Mouse (Mus musculus) MEL (cell line): ENCODE data around the gene Supt4a. TPM values are rescaled to one million over a fixed set of nuclear protein-coding genes. Genes with fewer than 3 reads are reported as not detected.

Source experiments
- DNase-seq: peaks from one replicate; pipeline ENCODE4 v3.0.0; 2011; ENCODE audit warnings: low read depth, low spot score
- H3K27ac ChIP-seq: 2 replicates; pipeline ENCODE4 v1.5.1; 2012; ENCODE audit warnings: low read depth, mild to moderate bottlenecking, control low read depth, low read length, moderate library complexity; ENCODE audit not compliant: control insufficient read depth
- H3K27me3 ChIP-seq, 2 experiments: fragments of 150-350 bp in 1 of 2; sonication (generic) in 1 of 2; 2 replicates each; pipeline ENCODE4 v1.6.1; 2012; ENCODE audit warnings: low read length in 2 of 2, mild to moderate bottlenecking in 2 of 2, improper control_type of control experiment in 1 of 2, moderate library complexity in 1 of 2; ENCODE audit not compliant: insufficient read depth in 2 of 2, control insufficient read depth in 1 of 2
- H3K36me3 ChIP-seq, 2 experiments: 2 replicates each; pipeline ENCODE4 v1.6.1; 2012 to 2014; ENCODE audit warnings: low read length in 2 of 2, improper control_type of control experiment in 1 of 2, inconsistent platforms in 1 of 2, mild to moderate bottlenecking in 1 of 2; ENCODE audit not compliant: insufficient read depth in 2 of 2, control insufficient read depth in 1 of 2
- H3K4me1 ChIP-seq, 2 experiments: fragments of 150-350 bp in 1 of 2; sonication (generic) in 1 of 2; 2 replicates each; pipeline ENCODE4 v1.6.1; 2012; ENCODE audit warnings: low read length in 2 of 2, improper control_type of control experiment in 1 of 2, mild to moderate bottlenecking in 1 of 2; ENCODE audit not compliant: insufficient read depth in 2 of 2, control insufficient read depth in 1 of 2
- H3K4me3 ChIP-seq, 2 experiments: fragments of 150-350 bp in 1 of 2; sonication (generic) in 1 of 2; 2 replicates each; pipeline ENCODE4 v1.5.1; 2012; ENCODE audit warnings: low read depth in 2 of 2, low read length in 2 of 2, mild to moderate bottlenecking in 2 of 2, moderate library complexity in 2 of 2, control low read depth in 1 of 2, improper control_type of control experiment in 1 of 2; ENCODE audit not compliant: control insufficient read depth in 1 of 2, insufficient read depth in 1 of 2
- H3K79me2 ChIP-seq: 2 replicates; pipeline ENCODE4 v1.6.1; 2012; ENCODE audit warnings: mild to moderate bottlenecking, low read length, moderate library complexity; ENCODE audit not compliant: control insufficient read depth, poor library complexity, insufficient read depth
- H3K9ac ChIP-seq: 2 replicates; pipeline ENCODE4 v1.6.1; 2012; ENCODE audit warnings: low read depth, mild to moderate bottlenecking, control low read depth, low read length, moderate library complexity; ENCODE audit not compliant: control insufficient read depth, poor library complexity, severe bottlenecking
- H3K9me3 ChIP-seq: fragments of 150-350 bp; sonication (generic); replicated peaks from 2 replicates; pipeline ENCODE4 v1.6.1; 2012; ENCODE audit warnings: mild to moderate bottlenecking, low read length, improper control_type of control experiment, moderate library complexity; ENCODE audit not compliant: insufficient read depth
- BHLHE40 ChIP-seq: IDR thresholded peaks from 2 replicates; pipeline ENCODE4 v1.6.1; 2012; ENCODE audit warnings: low read depth, mild to moderate bottlenecking, inconsistent platforms, low read length, improper control_type of control experiment, borderline replicate concordance
- CHD1 ChIP-seq: IDR thresholded peaks from 2 replicates; pipeline ENCODE4 v1.6.1; 2012; ENCODE audit warnings: low read depth, mild to moderate bottlenecking, inconsistent platforms, low read length, improper control_type of control experiment
- CHD2 ChIP-seq: IDR thresholded peaks from 2 replicates; pipeline ENCODE4 v1.6.1; 2011; ENCODE audit warnings: low read length, improper control_type of control experiment
- CTCF ChIP-seq, 3 experiments: IDR thresholded peaks in 2 of 3; conservative IDR thresholded peaks in 1 of 3; 2 replicates each; pipeline ENCODE4 v1.5.1; 2011 to 2012; ENCODE audit warnings: low read length in 3 of 3, low read depth in 2 of 3, mild to moderate bottlenecking in 2 of 3, improper control_type of control experiment in 1 of 3, inconsistent platforms in 1 of 3, mixed read lengths in 1 of 3, moderate library complexity in 1 of 3; ENCODE audit not compliant: control insufficient read depth in 1 of 3, insufficient read depth in 1 of 3, poor library complexity in 1 of 3, severe bottlenecking in 1 of 3
- E2F4 ChIP-seq: IDR thresholded peaks from 2 replicates; pipeline ENCODE4 v1.6.1; 2011; ENCODE audit warnings: low read depth, low read length, improper control_type of control experiment, borderline replicate concordance
- EP300 ChIP-seq, 2 experiments: IDR thresholded peaks; 2 replicates each; pipeline ENCODE4 v1.6.1; 2011; ENCODE audit warnings: improper control_type of control experiment in 2 of 2, low read length in 2 of 2, low read depth in 1 of 2, mild to moderate bottlenecking in 1 of 2
- ETS1 ChIP-seq: IDR thresholded peaks from 2 replicates; pipeline ENCODE4 v1.6.1; 2012; ENCODE audit warnings: low read depth, mild to moderate bottlenecking, inconsistent platforms, low read length, improper control_type of control experiment, moderate library complexity
- GATA1 ChIP-seq: IDR thresholded peaks from 2 replicates; pipeline ENCODE4 v1.6.1; 2011; ENCODE audit warnings: low read depth, low read length, improper control_type of control experiment
- HCFC1 ChIP-seq: IDR thresholded peaks from 2 replicates; pipeline ENCODE4 v1.6.1; 2012; ENCODE audit warnings: low read depth, mild to moderate bottlenecking, inconsistent platforms, low read length, improper control_type of control experiment, moderate library complexity
- KAT2A ChIP-seq: conservative IDR thresholded peaks from 2 replicates; pipeline ENCODE4 v1.6.1; 2012; ENCODE audit warnings: low read depth, low read length, improper control_type of control experiment, inconsistent platforms
- MAFK ChIP-seq: IDR thresholded peaks from 2 replicates; pipeline ENCODE4 v1.6.1; 2011; ENCODE audit warnings: low read depth, mild to moderate bottlenecking, low read length, improper control_type of control experiment, borderline replicate concordance
- MAX ChIP-seq: IDR thresholded peaks from 2 replicates; pipeline ENCODE4 v1.6.1; 2011; ENCODE audit warnings: low read length, improper control_type of control experiment
- MAZ ChIP-seq: IDR thresholded peaks from 2 replicates; pipeline ENCODE4 v1.6.1; 2012; ENCODE audit warnings: low read depth, mild to moderate bottlenecking, inconsistent platforms, low read length, improper control_type of control experiment
- MXI1 ChIP-seq: IDR thresholded peaks from 2 replicates; pipeline ENCODE4 v1.6.1; 2011; ENCODE audit warnings: mild to moderate bottlenecking, low read depth, low read length, improper control_type of control experiment
- MYB ChIP-seq: IDR thresholded peaks from 2 replicates; pipeline ENCODE4 v1.6.1; 2011; ENCODE audit warnings: mild to moderate bottlenecking, low read depth, low read length, improper control_type of control experiment
- MYC ChIP-seq: IDR thresholded peaks from 2 replicates; pipeline ENCODE4 v1.6.1; 2011; ENCODE audit warnings: low read depth, mild to moderate bottlenecking, low read length, improper control_type of control experiment, moderate library complexity
- NELFE ChIP-seq: IDR thresholded peaks from 2 replicates; pipeline ENCODE4 v1.6.1; 2011; ENCODE audit warnings: low read depth, low read length, improper control_type of control experiment
- NRF1 ChIP-seq: IDR thresholded peaks from 2 replicates; pipeline ENCODE4 v1.6.1; 2014; ENCODE audit warnings: low read depth, mild to moderate bottlenecking, inconsistent platforms, low read length, improper control_type of control experiment, moderate library complexity; ENCODE audit not compliant: poor library complexity, insufficient read depth, severe bottlenecking
- POLR2A ChIP-seq, 2 experiments: IDR thresholded peaks; 2 replicates each; pipeline ENCODE4 v1.6.1; 2011 to 2012; ENCODE audit warnings: low read length in 2 of 2, mild to moderate bottlenecking in 2 of 2, control low read depth in 1 of 2, improper control_type of control experiment in 1 of 2, low read depth in 1 of 2, moderate library complexity in 1 of 2; ENCODE audit not compliant: control insufficient read depth in 1 of 2, insufficient read depth in 1 of 2, poor library complexity in 1 of 2
- POLR2AphosphoS2 ChIP-seq: IDR thresholded peaks from 2 replicates; pipeline ENCODE4 v1.6.1; 2011; ENCODE audit warnings: low read length, improper control_type of control experiment
- POLR2AphosphoS5 ChIP-seq: IDR thresholded peaks from 2 replicates; pipeline ENCODE4 v1.6.1; 2012; ENCODE audit warnings: low read depth, borderline replicate concordance, mild to moderate bottlenecking, inconsistent platforms, low read length, moderate library complexity, mixed read lengths
- RAD21 ChIP-seq: IDR thresholded peaks from 2 replicates; pipeline ENCODE4 v1.6.1; 2011; ENCODE audit warnings: mild to moderate bottlenecking, low read depth, low read length, improper control_type of control experiment
- RCOR1 ChIP-seq: IDR thresholded peaks from 2 replicates; pipeline ENCODE4 v1.6.1; 2012; ENCODE audit warnings: low read depth, mild to moderate bottlenecking, inconsistent platforms, low read length, improper control_type of control experiment
- SIN3A ChIP-seq: IDR thresholded peaks from 2 replicates; pipeline ENCODE4 v1.6.1; 2012; ENCODE audit warnings: low read length, improper control_type of control experiment, inconsistent platforms
- SMC3 ChIP-seq: IDR thresholded peaks from 2 replicates; pipeline ENCODE4 v1.6.1; 2011; ENCODE audit warnings: low read depth, low read length, improper control_type of control experiment
- TAL1 ChIP-seq: IDR thresholded peaks from 2 replicates; pipeline ENCODE4 v1.6.1; 2012; ENCODE audit warnings: mild to moderate bottlenecking, inconsistent platforms, low read length, moderate library complexity, mixed read lengths
- TCF12 ChIP-seq: IDR thresholded peaks from 2 replicates; pipeline ENCODE4 v1.6.1; 2014; ENCODE audit warnings: low read depth, mild to moderate bottlenecking, inconsistent platforms, low read length, improper control_type of control experiment, moderate library complexity
- UBTF ChIP-seq: IDR thresholded peaks from 2 replicates; pipeline ENCODE4 v1.6.1; 2012; ENCODE audit warnings: low read depth, mild to moderate bottlenecking, inconsistent platforms, low read length, improper control_type of control experiment, moderate library complexity, borderline replicate concordance; ENCODE audit not compliant: insufficient read depth
- USF1 ChIP-seq: IDR thresholded peaks from 2 replicates; pipeline ENCODE4 v1.6.1; 2014; ENCODE audit warnings: low read depth, mild to moderate bottlenecking, inconsistent platforms, low read length, improper control_type of control experiment, moderate library complexity
- USF2 ChIP-seq, 2 experiments: IDR thresholded peaks; 2 replicates each; pipeline ENCODE4 v1.6.1; 2011 to 2012; ENCODE audit warnings: improper control_type of control experiment in 2 of 2, low read length in 2 of 2, borderline replicate concordance in 1 of 2, inconsistent platforms in 1 of 2, low read depth in 1 of 2, mild to moderate bottlenecking in 1 of 2; ENCODE audit not compliant: insufficient read depth in 1 of 2
- ZKSCAN1 ChIP-seq: IDR thresholded peaks from 2 replicates; pipeline ENCODE4 v1.6.1; 2012; ENCODE audit warnings: low read depth, mild to moderate bottlenecking, inconsistent platforms, low read length, improper control_type of control experiment, moderate library complexity
- ZNF384 ChIP-seq: IDR thresholded peaks from 2 replicates; pipeline ENCODE4 v1.6.1; 2012; ENCODE audit warnings: low read depth, mild to moderate bottlenecking, inconsistent platforms, low read length, improper control_type of control experiment
- polyA plus RNA-seq, 2 experiments: library from polyadenylated mRNA; stranded (reverse) in 1 of 2; unstranded in 1 of 2; fragments of >175 nt in 1 of 2; fragments of >200 nt in 1 of 2; gene quantifications; 2 replicates each; pipeline versions ENCODE4 v1.2.1 to v1.2.4; 2012; ENCODE audit warnings: low replicate concordance in 2 of 2, low read depth in 1 of 2; ENCODE audit not compliant: insufficient read length in 2 of 2, insufficient read depth in 1 of 2, missing spikeins in 1 of 2
- total RNA-seq: library from RNA; depleted of rRNA; stranded (reverse); fragments of 300-350 nt; gene quantifications from 2 replicates; pipeline ENCODE4 v1.2.3, GENCODE M21; 2012

The Supt4a gene
- total and polyA plus RNA-seq, 3 experiments: 223 to 332 TPM; not detected in 1

- TF ChIP-seq RCOR1 (peak; percentile 70; the same call in 1 of the 2 replicates), MXI1 (no peak), POLR2AphosphoS2 (no peak)
- TF ChIP-seq, all 39 proteins: peak for 1
- Histone ChIP-seq H3K27me3 (no peaks in the 10 kb centered on the region), H3K79me2 (peaks cover 8% of the 10 kb centered on the region; the same call in 1 of the 2 replicates), H3K9ac (no peak overlapping the region), H3K36me3 (peaks cover 0 to 21% of the 10 kb centered on the region in 2 experiments; a peak in 2 of 4 replicates), H3K27ac (no peak overlapping the region), H3K9me3 (no peaks in the 10 kb centered on the region), H3K4me1 (peaks cover 14 to 26% of the 10 kb centered on the region in 2 experiments), H3K4me3 (no peak overlapping the region)
- DNase-seq: no peak
Measured at GRCm38 (mm10) chr11:87722168-87722567, 15.2 kb upstream of the Supt4a start.

GRCm38 (mm10) chr11:87722891-87723290 lies 14.5 kb upstream of the Supt4a start:
- H3K27me3 ChIP-seq: no peaks in the 10 kb centered on the region
- no peak overlapping the region for H3K9ac ChIP-seq
- DNase-seq: peak; percentile 52
- peaks cover 15% of the 10 kb centered on the region; the same call in 1 of the 2 replicates for H3K79me2 ChIP-seq
- H3K9me3 ChIP-seq: no peaks in the 10 kb centered on the region
- H3K4me3 ChIP-seq: no peak overlapping the region
- H3K4me1 ChIP-seq: peaks cover 22 to 33% of the 10 kb centered on the region in 2 experiments
- H3K36me3 ChIP-seq: peaks cover 0 to 28% of the 10 kb centered on the region in 2 experiments; a peak in 2 of 4 replicates
- H3K27ac ChIP-seq: no peak overlapping the region
- TF ChIP-seq GATA1: no peak
- TF ChIP-seq SMC3: peak; percentile 63
- TF ChIP-seq RAD21: peak; percentile 43
- TF ChIP-seq ETS1: no peak
- no peak for TF ChIP-seq POLR2AphosphoS5
- TF ChIP-seq BHLHE40: no peak
- TF ChIP-seq UBTF: no peak
- TF ChIP-seq HCFC1: no peak
- TF ChIP-seq CTCF (IDR thresholded peaks at IDR 0.05 in 2 of 3, conservative IDR thresholded peaks at IDR 0.05 in 1 of 3; ENCODE audit: control insufficient read depth in 1 of 3, insufficient read depth in 1 of 3, low read depth in 2 of 3, low read length in 3 of 3, poor library complexity in 1 of 3, severe bottlenecking in 1 of 3): peak in 2 of 3 experiments; percentile 42 to 70; a peak in 5 of 6 replicates
- TF ChIP-seq MAFK: no peak
- no peak for TF ChIP-seq MYC
- TF ChIP-seq MXI1: no peak
- TF ChIP-seq NELFE: no peak
- TF ChIP-seq MAX: 0 out of 2 replicates have a peak, but pooled peaks have one; percentile 12
- no peak for TF ChIP-seq POLR2A (IDR thresholded peaks at IDR 0.05; ENCODE audit: control insufficient read depth in 1 of 2, insufficient read depth in 1 of 2, low read depth in 1 of 2, low read length in 2 of 2, poor library complexity in 1 of 2)
- no peak for TF ChIP-seq EP300 (IDR thresholded peaks at IDR 0.05; ENCODE audit: low read depth in 1 of 2, low read length in 2 of 2)
- no peak for TF ChIP-seq USF2 (IDR thresholded peaks at IDR 0.05; ENCODE audit: borderline replicate concordance in 1 of 2, insufficient read depth in 1 of 2, low read depth in 1 of 2, low read length in 2 of 2)
- TF ChIP-seq ZNF384: no peak
- TF ChIP-seq CHD1: no peak
- no peak for TF ChIP-seq MYB
- no peak for TF ChIP-seq E2F4
- TF ChIP-seq MAZ: no peak
- TF ChIP-seq RCOR1: no peak
- TF ChIP-seq USF1: no peak
- TF ChIP-seq TAL1: no peak
- no peak for TF ChIP-seq NRF1
- TF ChIP-seq SIN3A: no peak
- TF ChIP-seq POLR2AphosphoS2: no peak
- no peak for TF ChIP-seq ZKSCAN1
- no peak for TF ChIP-seq TCF12
- no peak for TF ChIP-seq CHD2
- TF ChIP-seq KAT2A: no peak
